Mouse (Mus musculus): ENCODE data around the gene Kncn. TPM values are rescaled to one million over a fixed set of nuclear protein-coding genes. Genes with fewer than 3 reads are reported as not detected.

Kncn gene
- polyA plus RNA-seq, 1 experiment from 2014 or later: not detected

GRCm38 (mm10) chr4:115904375-115904774, 20.2 kb downstream of the Kncn start:
- Histone ChIP-seq H3K27me3 (ENCODE audit: control insufficient read depth, insufficient read depth, low read length) (peaks cover 86% of the 10 kb centered on the region), H3K9ac (ENCODE audit: low read depth, low read length) (no peak overlapping the region), H3K4me3 (ENCODE audit: low read depth, low read length) (no peak overlapping the region), H3K9me3 (replicated peaks; ENCODE audit: control insufficient read depth, low read length) (no peaks in the 10 kb centered on the region), H3K36me3 (ENCODE audit: control insufficient read depth, insufficient read depth, low read length) (no peaks in the 10 kb centered on the region), H3K4me2 (no peak overlapping the region), H3K4me1 (ENCODE audit: control insufficient read depth, insufficient read depth, low read length) (no peaks in the 10 kb centered on the region), H3K27ac (ENCODE audit: low read depth, low read length) (no peak overlapping the region)
- ATAC-seq (replicated peaks; ENCODE audit: insufficient number of reproducible peaks, low FRiP score, low TSS enrichment): no peak
- WGBS (ENCODE audit: insufficient replicate concordance): 14% methylated on average over 12 of the region's 12 CpGs

GRCm38 (mm10) chr4:115905701-115906100, 21.5 kb downstream of the Kncn start:
- Histone ChIP-seq H3K4me3 (ENCODE audit: low read depth, low read length) (no peak overlapping the region), H3K27ac (ENCODE audit: low read depth, low read length) (no peak overlapping the region), H3K27me3 (ENCODE audit: control insufficient read depth, insufficient read depth, low read length) (peaks cover 75% of the 10 kb centered on the region), H3K36me3 (ENCODE audit: control insufficient read depth, insufficient read depth, low read length) (no peaks in the 10 kb centered on the region), H3K4me1 (ENCODE audit: control insufficient read depth, insufficient read depth, low read length) (no peaks in the 10 kb centered on the region), H3K4me2 (no peak overlapping the region), H3K9me3 (replicated peaks; ENCODE audit: control insufficient read depth, low read length) (no peaks in the 10 kb centered on the region), H3K9ac (ENCODE audit: low read depth, low read length) (no peak overlapping the region)
- ATAC-seq (replicated peaks; ENCODE audit: insufficient number of reproducible peaks, low FRiP score, low TSS enrichment): no peak
- 5% methylated on average over 7 of the region's 7 CpGs for WGBS (ENCODE audit: insufficient replicate concordance)

GRCm38 (mm10) chr4:115906791-115907190, 22.6 kb downstream of the Kncn start:
- no peak for ATAC-seq (replicated peaks; ENCODE audit: insufficient number of reproducible peaks, low FRiP score, low TSS enrichment)
- H3K4me3 ChIP-seq (ENCODE audit: low read depth, low read length): no peak overlapping the region
- no peak overlapping the region for H3K4me2 ChIP-seq
- H3K4me1 ChIP-seq (ENCODE audit: control insufficient read depth, insufficient read depth, low read length): peaks cover 3% of the 10 kb centered on the region; the same call in 1 of the 2 replicates
- H3K9me3 ChIP-seq (replicated peaks; ENCODE audit: control insufficient read depth, low read length): no peaks in the 10 kb centered on the region
- H3K27me3 ChIP-seq (ENCODE audit: control insufficient read depth, insufficient read depth, low read length): peaks cover 76% of the 10 kb centered on the region
- WGBS (ENCODE audit: insufficient replicate concordance): 81% methylated on average over 3 of the region's 3 CpGs
- no peak overlapping the region for H3K27ac ChIP-seq (ENCODE audit: low read depth, low read length)
- H3K36me3 ChIP-seq (ENCODE audit: control insufficient read depth, insufficient read depth, low read length): no peaks in the 10 kb centered on the region
- no peak overlapping the region for H3K9ac ChIP-seq (ENCODE audit: low read depth, low read length)

GRCm38 (mm10) chr4:115907994-115908393, 23.8 kb downstream of the Kncn start:
- 24% methylated on average over 1 of the region's 1 CpGs for WGBS (ENCODE audit: insufficient replicate concordance)
- no peak for ATAC-seq (replicated peaks; ENCODE audit: insufficient number of reproducible peaks, low FRiP score, low TSS enrichment)
- Histone ChIP-seq H3K4me2 (no peak overlapping the region), H3K9me3 (replicated peaks; ENCODE audit: control insufficient read depth, low read length) (no peaks in the 10 kb centered on the region), H3K27ac (ENCODE audit: low read depth, low read length) (no peak overlapping the region), H3K27me3 (ENCODE audit: control insufficient read depth, insufficient read depth, low read length) (peaks cover 68% of the 10 kb centered on the region), H3K36me3 (ENCODE audit: control insufficient read depth, insufficient read depth, low read length) (no peaks in the 10 kb centered on the region), H3K9ac (ENCODE audit: low read depth, low read length) (no peak overlapping the region), H3K4me1 (ENCODE audit: control insufficient read depth, insufficient read depth, low read length) (peaks cover 5% of the 10 kb centered on the region; the same call in 1 of the 2 replicates), H3K4me3 (ENCODE audit: low read depth, low read length) (no peak overlapping the region)

- peaks cover 62% of the 10 kb centered on the region for H3K27me3 ChIP-seq (ENCODE audit: control insufficient read depth, insufficient read depth, low read length)
- H3K4me3 ChIP-seq (ENCODE audit: low read depth, low read length): no peak overlapping the region
- H3K4me2 ChIP-seq: no peak overlapping the region
- no peak for ATAC-seq (replicated peaks; ENCODE audit: insufficient number of reproducible peaks, low FRiP score, low TSS enrichment)
- no peak overlapping the region for H3K9ac ChIP-seq (ENCODE audit: low read depth, low read length)
- H3K27ac ChIP-seq (ENCODE audit: low read depth, low read length): no peak overlapping the region
- H3K9me3 ChIP-seq (replicated peaks; ENCODE audit: control insufficient read depth, low read length): no peaks in the 10 kb centered on the region
- 13% methylated on average over 7 of the region's 7 CpGs for WGBS (ENCODE audit: insufficient replicate concordance)
- peaks cover 5% of the 10 kb centered on the region; the same call in 1 of the 2 replicates for H3K4me1 ChIP-seq (ENCODE audit: control insufficient read depth, insufficient read depth, low read length)
- no peaks in the 10 kb centered on the region for H3K36me3 ChIP-seq (ENCODE audit: control insufficient read depth, insufficient read depth, low read length)
Measured at GRCm38 (mm10) chr4:115908641-115909040, 24.4 kb downstream of the Kncn start.

GRCm38 (mm10) chr4:115911586-115911985, 27.4 kb downstream of the Kncn start:
- 13% methylated on average over 4 of the region's 4 CpGs for WGBS (ENCODE audit: insufficient replicate concordance)
- no peak overlapping the region for H3K4me3 ChIP-seq (ENCODE audit: low read depth, low read length)
- no peak for ATAC-seq (replicated peaks; ENCODE audit: insufficient number of reproducible peaks, low FRiP score, low TSS enrichment)
- H3K27ac ChIP-seq (ENCODE audit: low read depth, low read length): no peak overlapping the region
- H3K9me3 ChIP-seq (replicated peaks; ENCODE audit: control insufficient read depth, low read length): no peaks in the 10 kb centered on the region
- no peaks in the 10 kb centered on the region for H3K36me3 ChIP-seq (ENCODE audit: control insufficient read depth, insufficient read depth, low read length)
- peaks cover 44% of the 10 kb centered on the region for H3K27me3 ChIP-seq (ENCODE audit: control insufficient read depth, insufficient read depth, low read length)
- peaks cover 5% of the 10 kb centered on the region; the same call in 1 of the 2 replicates for H3K4me1 ChIP-seq (ENCODE audit: control insufficient read depth, insufficient read depth, low read length)
- no peak overlapping the region for H3K9ac ChIP-seq (ENCODE audit: low read depth, low read length)
- H3K4me2 ChIP-seq: no peak overlapping the region

- ATAC-seq (replicated peaks; ENCODE audit: insufficient number of reproducible peaks, low FRiP score, low TSS enrichment): no peak
- Histone ChIP-seq H3K9me3 (replicated peaks; ENCODE audit: control insufficient read depth, low read length) (no peaks in the 10 kb centered on the region), H3K36me3 (ENCODE audit: control insufficient read depth, insufficient read depth, low read length) (no peaks in the 10 kb centered on the region), H3K27me3 (ENCODE audit: control insufficient read depth, insufficient read depth, low read length) (peaks cover 62% of the 10 kb centered on the region), H3K4me1 (ENCODE audit: control insufficient read depth, insufficient read depth, low read length) (no peaks in the 10 kb centered on the region), H3K27ac (ENCODE audit: low read depth, low read length) (no peak overlapping the region), H3K9ac (ENCODE audit: low read depth, low read length) (no peak overlapping the region), H3K4me3 (ENCODE audit: low read depth, low read length) (no peak overlapping the region), H3K4me2 (no peak overlapping the region)
- WGBS (ENCODE audit: insufficient replicate concordance): 77% methylated on average over 16 of the region's 16 CpGs
Measured at GRCm38 (mm10) chr4:115919911-115920310, 35.7 kb downstream of the Kncn start.

GRCm38 (mm10) chr4:115922688-115923087, 38.5 kb downstream of the Kncn start:
- ATAC-seq (replicated peaks; ENCODE audit: insufficient number of reproducible peaks, low FRiP score, low TSS enrichment): no peak
- H3K4me2 ChIP-seq: no peak overlapping the region
- WGBS (ENCODE audit: insufficient replicate concordance): 80% methylated on average over 5 of the region's 5 CpGs
- H3K9me3 ChIP-seq (replicated peaks; ENCODE audit: control insufficient read depth, low read length): no peaks in the 10 kb centered on the region
- H3K27ac ChIP-seq (ENCODE audit: low read depth, low read length): no peak overlapping the region
- no peaks in the 10 kb centered on the region for H3K36me3 ChIP-seq (ENCODE audit: control insufficient read depth, insufficient read depth, low read length)
- peaks cover 45% of the 10 kb centered on the region for H3K27me3 ChIP-seq (ENCODE audit: control insufficient read depth, insufficient read depth, low read length)
- no peak overlapping the region for H3K4me3 ChIP-seq (ENCODE audit: low read depth, low read length)
- no peaks in the 10 kb centered on the region for H3K4me1 ChIP-seq (ENCODE audit: control insufficient read depth, insufficient read depth, low read length)
- H3K9ac ChIP-seq (ENCODE audit: low read depth, low read length): no peak overlapping the region

GRCm38 (mm10) chr4:115923262-115923880, 39.2 kb downstream of the Kncn start:
- 65% methylated on average over 16 of the region's 16 CpGs for WGBS (ENCODE audit: insufficient replicate concordance)
- no peaks in the 10 kb centered on the region for H3K36me3 ChIP-seq (ENCODE audit: control insufficient read depth, insufficient read depth, low read length)
- H3K4me3 ChIP-seq (ENCODE audit: low read depth, low read length): no peak overlapping the region
- no peak for ATAC-seq (replicated peaks; ENCODE audit: insufficient number of reproducible peaks, low FRiP score, low TSS enrichment)
- no peak overlapping the region for H3K4me2 ChIP-seq
- no peaks in the 10 kb centered on the region for H3K9me3 ChIP-seq (replicated peaks; ENCODE audit: control insufficient read depth, low read length)
- peaks cover 45% of the 10 kb centered on the region for H3K27me3 ChIP-seq (ENCODE audit: control insufficient read depth, insufficient read depth, low read length)
- no peaks in the 10 kb centered on the region for H3K4me1 ChIP-seq (ENCODE audit: control insufficient read depth, insufficient read depth, low read length)
- no peak overlapping the region for H3K9ac ChIP-seq (ENCODE audit: low read depth, low read length)
- H3K27ac ChIP-seq (ENCODE audit: low read depth, low read length): no peak overlapping the region
